Mouse (Mus musculus) spleen, postnatal 0 days (tissue): Measurements from ENCODE around the gene Cpne2. TPM values are rescaled to one million over a fixed set of nuclear protein-coding genes. Genes with fewer than 3 reads are reported as not detected.

Experiments
- polyA plus RNA-seq: library from polyadenylated mRNA; unstranded; fragments of >200 nt; fragmentation: Nextera tagmentation; extraction: Ambion mirVana; gene quantifications from 2 replicates; pipeline ENCODE4 v1.2.1, GENCODE M21; 2015

Cpne2 gene
- polyA plus RNA-seq = 8.8 and 9.5 TPM in 2 replicates

DNA sequence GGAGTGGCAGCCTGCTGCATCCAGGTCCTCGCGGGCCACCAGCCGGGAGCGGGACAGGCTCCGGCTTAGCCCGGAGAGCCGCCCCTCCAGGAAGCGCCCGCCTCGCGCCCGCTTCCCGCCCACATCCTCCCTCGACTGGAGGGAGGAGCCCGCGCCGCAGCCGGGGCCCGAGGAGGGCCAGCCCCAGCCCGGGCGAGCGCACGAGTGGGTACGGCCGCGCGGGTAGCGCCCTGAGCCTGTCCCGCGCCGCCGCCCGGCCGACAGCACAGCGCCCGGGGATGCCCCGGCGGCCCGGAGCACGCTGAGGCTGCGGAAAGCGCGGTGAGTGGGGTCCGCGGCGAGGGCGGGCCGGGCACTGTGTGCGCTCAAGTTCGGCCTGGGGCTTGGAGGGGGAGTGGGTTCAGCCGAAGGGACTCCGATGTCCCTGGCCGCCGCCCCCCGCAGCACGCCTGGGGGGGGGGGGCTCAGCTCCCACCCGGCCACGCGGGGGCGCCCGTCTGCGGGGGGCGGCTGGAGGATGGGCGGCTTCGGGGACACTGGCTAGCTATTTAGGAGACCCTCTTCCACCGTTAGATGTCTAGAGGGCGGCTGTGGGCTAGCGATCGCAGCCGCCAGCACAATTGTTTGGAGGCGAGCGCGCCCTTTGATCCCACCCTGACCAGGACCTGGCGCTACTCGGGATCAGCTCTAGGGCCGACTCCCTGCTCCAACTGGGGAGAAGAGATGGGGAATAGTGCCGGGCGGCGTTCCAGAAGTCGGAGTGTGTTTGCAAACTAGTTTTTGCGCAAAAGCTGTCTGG, at the start of gene Cpne2:
Gene Cpne2, plus strand, starts transcription at position 118 of the 799 bp plus-strand sequence.

DNA sequence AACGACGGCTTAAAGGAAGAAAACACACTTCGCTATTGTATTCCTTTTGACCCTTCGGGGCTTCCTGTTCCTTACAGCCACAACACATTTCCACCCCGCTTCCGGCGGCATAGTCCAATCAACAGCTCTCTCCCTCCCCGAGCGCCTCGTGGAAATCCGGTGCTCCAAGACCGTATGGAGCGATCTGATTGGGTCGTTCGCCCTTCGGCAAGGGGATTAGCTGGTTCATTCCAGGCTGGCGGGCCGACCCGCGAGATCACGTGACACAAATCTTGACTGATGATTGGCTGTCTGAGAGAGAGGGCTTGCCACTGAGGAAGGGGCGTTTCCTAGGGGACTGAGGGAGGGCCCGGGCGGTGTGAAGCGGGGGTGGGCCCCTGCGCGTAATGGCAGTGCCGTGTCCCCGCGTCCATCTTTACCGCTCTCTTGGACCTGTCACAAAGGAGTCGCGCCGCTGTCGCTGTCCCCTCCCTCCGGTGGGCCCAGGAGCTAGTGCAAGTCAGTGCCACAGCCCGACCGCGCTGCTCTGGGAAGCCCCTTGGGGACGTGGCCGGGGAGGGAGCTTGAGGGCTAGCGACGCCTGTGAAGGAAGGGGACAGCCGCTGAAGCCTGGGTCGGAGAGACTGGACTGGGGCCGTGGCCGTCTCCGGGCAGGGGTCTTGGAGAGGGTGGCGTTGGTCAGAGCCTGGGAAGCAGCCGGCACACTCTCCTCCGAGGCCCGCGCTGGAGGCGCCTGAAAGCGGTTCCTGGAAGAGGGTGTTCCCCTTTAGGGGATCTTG, 69.0 kb downstream of the Cpne2 start, which contains the start of the genes Rspry1 and Fam192a:
Gene Rspry1, plus strand, starts transcription at position 331 of the 779 bp plus-strand sequence.
Gene Fam192a, minus strand, starts transcription at position 391 of the 779 bp plus-strand sequence.

Other genes starting within 250 kb of the Cpne2 start
- gene Slc12a3, start 203.8 kb upstream of the Cpne2 start, polyA plus RNA-seq = 0.90 and 0.93 TPM in 2 replicates
- gene Herpud1, start 146.6 kb upstream of the Cpne2 start, polyA plus RNA-seq = 54.8 and 59.1 TPM in 2 replicates
- 1.6 TPM in 2 replicates for gene Nlrc5, start 98.6 kb upstream of the Cpne2 start, polyA plus RNA-seq
- 20.9 and 23.0 TPM in 2 replicates for gene Rspry1, start 68.9 kb downstream of the Cpne2 start, polyA plus RNA-seq
- 44.7 and 46.2 TPM in 2 replicates for gene Fam192a, start 69.0 kb downstream of the Cpne2 start, polyA plus RNA-seq
- gene Arl2bp, start 133.6 kb downstream of the Cpne2 start, polyA plus RNA-seq = 63.1 and 63.7 TPM in 2 replicates
- gene Pllp, start 163.3 kb downstream of the Cpne2 start, polyA plus RNA-seq = 0.13 and 0.18 TPM in 2 replicates
- 0.28 and 0.57 TPM in 2 replicates for gene Ccl22, start 212.6 kb downstream of the Cpne2 start, polyA plus RNA-seq
- 0.55 and 0.69 TPM in 2 replicates for gene Cx3cl1, start 239.0 kb downstream of the Cpne2 start, polyA plus RNA-seq